Mouse (Mus musculus) kidney, postnatal 0 days (tissue): Measurements from ENCODE around the gene Cd80. TPM values are rescaled to one million over a fixed set of nuclear protein-coding genes. Genes with fewer than 3 reads are reported as not detected.

ENCODE experiments used
- ATAC-seq: fragments of 200-750 bp; cut with Nextera tagmentation; replicated peaks from 2 replicates; pipeline ENCODE4 v1.8.0; 2017; ENCODE audit warnings: low read depth, moderate number of reproducible peaks, moderate TSS enrichment, moderate library complexity; ENCODE audit not compliant: low FRiP score
- DNase-seq: peaks from one replicate; pipeline ENCODE4 v3.0.0-alpha.2; 2016; ENCODE audit warnings: low spot score
- H3K27ac ChIP-seq: fragments of 300-500 bp; sonication (generic); 2 replicates; pipeline ENCODE4 v1.5.1; 2014; ENCODE audit warnings: mild to moderate bottlenecking
- H3K27me3 ChIP-seq: fragments of 300-500 bp; sonication (generic); 2 replicates; pipeline ENCODE4 v1.6.1; 2014; ENCODE audit warnings: low read length, mixed read lengths; ENCODE audit not compliant: insufficient read depth
- H3K36me3 ChIP-seq: fragments of 300-500 bp; sonication (generic); 2 replicates; pipeline ENCODE4 v1.6.1; 2014; ENCODE audit warnings: low read length, mixed read lengths; ENCODE audit not compliant: insufficient read depth
- H3K4me1 ChIP-seq: fragments of 300-500 bp; sonication (generic); replicated peaks from 2 replicates; pipeline ENCODE4 v1.6.1; 2014; ENCODE audit warnings: antibody characterized with exemption, low read length, mixed read lengths; ENCODE audit not compliant: insufficient read depth
- H3K4me2 ChIP-seq: fragments of 300-500 bp; sonication (generic); 2 replicates; pipeline ENCODE4 v1.6.1; 2014; ENCODE audit warnings: mild to moderate bottlenecking, low read length, moderate library complexity, mixed read lengths
- H3K4me3 ChIP-seq: fragments of 300-500 bp; sonication (generic); replicated peaks from 2 replicates; pipeline ENCODE4 v1.5.1; 2014; ENCODE audit warnings: low read depth, low read length
- H3K9ac ChIP-seq: fragments of 300-500 bp; sonication (generic); 2 replicates; pipeline ENCODE4 v1.6.1; 2014; ENCODE audit warnings: low read depth, low read length
- H3K9me3 ChIP-seq: fragments of 300-500 bp; sonication (generic); replicated peaks from 2 replicates; pipeline ENCODE4 v1.6.1; 2016; ENCODE audit warnings: low read length, inconsistent platforms, mixed read lengths
- CTCF ChIP-seq: IDR thresholded peaks from 2 replicates; pipeline ENCODE4 v1.5.1; 2016; ENCODE audit warnings: antibody characterized with exemption, low read depth, mild to moderate bottlenecking, moderate library complexity
- WGBS: fragments of 180-500 bp; shearing (Covaris S2); extraction: QIAGEN DNeasy Blood & Tissue Kit; methylation state at CpG from one replicate; pipeline ENCODE4 v1.1.7; 2014; 5-methylcytosine and 5-hydroxymethylcytosine counted together
- polyA plus RNA-seq: library from polyadenylated mRNA; unstranded; fragments of >200 nt; fragmentation: Nextera tagmentation; extraction: Ambion mirVana; gene quantifications from 2 replicates; pipeline ENCODE4 v1.2.1, GENCODE M21; 2015

Gene Cd80
- polyA plus RNA-seq, 1 experiment from 2014 or later = 0.20 TPM

- Histone ChIP-seq H3K4me3 (no peak overlapping the region), H3K36me3 (no peaks in the 10 kb centered on the region), H3K27ac (no peak overlapping the region), H3K27me3 (no peaks in the 10 kb centered on the region), H3K9ac (no peak overlapping the region), H3K4me1 (no peaks in the 10 kb centered on the region), H3K4me2 (no peak overlapping the region), H3K9me3 (no peaks in the 10 kb centered on the region)
- no peak for ATAC-seq
- no peak for TF ChIP-seq CTCF
- 85% methylated on average over 13 of the region's 13 CpGs for WGBS
- DNase-seq = no peak
Measured at GRCm38 (mm10) chr16:38467091-38467916, 11.9 kb downstream of the Cd80 start.

- Histone ChIP-seq H3K4me3 (no peak overlapping the region), H3K36me3 (no peaks in the 10 kb centered on the region), H3K4me1 (no peaks in the 10 kb centered on the region), H3K9me3 (no peaks in the 10 kb centered on the region), H3K27ac (0 out of 2 replicates have a peak overlapping the region, but pooled peaks have one; percentile 52), H3K27me3 (no peaks in the 10 kb centered on the region), H3K4me2 (no peak overlapping the region), H3K9ac (no peak overlapping the region)
- WGBS = 74% methylated on average over 8 of the region's 8 CpGs
- no peak for DNase-seq
- ATAC-seq = no peak
- TF ChIP-seq CTCF = no peak
Measured at GRCm38 (mm10) chr16:38467917-38468705, 12.8 kb downstream of the Cd80 start.

- Histone ChIP-seq H3K9me3 (no peaks in the 10 kb centered on the region), H3K27ac (no peak overlapping the region), H3K36me3 (no peaks in the 10 kb centered on the region), H3K9ac (no peak overlapping the region), H3K27me3 (no peaks in the 10 kb centered on the region), H3K4me3 (no peak overlapping the region), H3K4me2 (no peak overlapping the region), H3K4me1 (no peaks in the 10 kb centered on the region)
- peak; percentile 44 for TF ChIP-seq CTCF
- ATAC-seq (no peak), DNase-seq (no peak)
- WGBS = 25% methylated on average over 3 of the region's 3 CpGs
Measured at GRCm38 (mm10) chr16:38468706-38469018, 13.3 kb downstream of the Cd80 start.

GRCm38 (mm10) chr16:38469437-38469836, 14.1 kb downstream of the Cd80 start:
- H3K4me1 ChIP-seq = no peaks in the 10 kb centered on the region
- H3K27me3 ChIP-seq = no peaks in the 10 kb centered on the region
- 70% methylated on average over 8 of the region's 8 CpGs for WGBS
- DNase-seq (no peak), ATAC-seq (no peak)
- no peaks in the 10 kb centered on the region for H3K36me3 ChIP-seq
- no peak overlapping the region for H3K27ac ChIP-seq
- H3K9me3 ChIP-seq = no peaks in the 10 kb centered on the region
- no peak overlapping the region for H3K4me3 ChIP-seq
- no peak for TF ChIP-seq CTCF
- H3K4me2 ChIP-seq = no peak overlapping the region
- H3K9ac ChIP-seq = no peak overlapping the region

- Histone ChIP-seq H3K27ac (no peak overlapping the region), H3K36me3 (no peaks in the 10 kb centered on the region), H3K4me2 (no peak overlapping the region), H3K9me3 (no peaks in the 10 kb centered on the region), H3K4me3 (no peak overlapping the region), H3K4me1 (peaks cover 2% of the 10 kb centered on the region; the same call in 1 of the 2 replicates), H3K9ac (no peak overlapping the region), H3K27me3 (no peaks in the 10 kb centered on the region)
- WGBS = 78% methylated on average over 11 of the region's 11 CpGs
- no peak for DNase-seq
- no peak for ATAC-seq
- TF ChIP-seq CTCF = no peak
Measured at GRCm38 (mm10) chr16:38471697-38472506, 16.5 kb downstream of the Cd80 start.

- H3K9ac ChIP-seq = no peak overlapping the region
- WGBS = 90% methylated on average over 5 of the region's 5 CpGs
Measured at GRCm38 (mm10) chr16:38472507-38472873, 17.1 kb downstream of the Cd80 start.

More at GRCm38 (mm10) chr16:38472507-38472873, 17.1 kb downstream of the Cd80 start:
- H3K4me1 ChIP-seq = peaks cover 5% of the 10 kb centered on the region; the same call in 1 of the 2 replicates
- no peak overlapping the region for H3K4me3 ChIP-seq
- H3K27me3 ChIP-seq = no peaks in the 10 kb centered on the region
- no peaks in the 10 kb centered on the region for H3K36me3 ChIP-seq
- H3K4me2 ChIP-seq = no peak overlapping the region
- no peak for TF ChIP-seq CTCF
- no peak overlapping the region for H3K27ac ChIP-seq
- no peak for ATAC-seq
- no peaks in the 10 kb centered on the region for H3K9me3 ChIP-seq
- DNase-seq = no peak
